Mouse (Mus musculus) layer of hippocampus, postnatal 36 days (tissue): Measurements from ENCODE around the gene Fzd2. TPM values are rescaled to one million over a fixed set of nuclear protein-coding genes. Genes with fewer than 3 reads are reported as not detected.
A peak's percentile ranks its signal among the peaks of the same experiment; 100 is the strongest.

ENCODE experiments used
- DNase-seq, 2 experiments: peaks; one replicate each; pipeline ENCODE4 v3.0.0; 2022
- total RNA-seq, 2 experiments: library from RNA; stranded (reverse); gene quantifications; 2 replicates each; pipeline ENCODE4 v1.2.3; 2021

Fzd2 gene
- total RNA-seq, 2 experiments from 2014 or later = 6.3 to 8.9 TPM

- no peak for DNase-seq
Measured at GRCm38 (mm10) chr11:102619449-102619848, 15.3 kb downstream of the Fzd2 start.

- no peak for DNase-seq
Measured at GRCm38 (mm10) chr11:102623876-102624789, 19.9 kb downstream of the Fzd2 start.

- no peak for DNase-seq
Measured at GRCm38 (mm10) chr11:102624888-102625407, 20.8 kb downstream of the Fzd2 start.

- no peak for DNase-seq
Measured at GRCm38 (mm10) chr11:102627171-102627931, 23.2 kb downstream of the Fzd2 start.

GRCm38 (mm10) chr11:102628529-102628928, 24.3 kb downstream of the Fzd2 start:
- DNase-seq = no peak

- no peak for DNase-seq
Measured at GRCm38 (mm10) chr11:102629375-102629774, 25.2 kb downstream of the Fzd2 start.

- DNase-seq = no peak
Measured at GRCm38 (mm10) chr11:102630731-102631130, 26.5 kb downstream of the Fzd2 start.

- no peak for DNase-seq
Measured at GRCm38 (mm10) chr11:102631203-102631602, 27.0 kb downstream of the Fzd2 start.

GRCm38 (mm10) chr11:102632725-102633124, 28.5 kb downstream of the Fzd2 start:
- no peak for DNase-seq

GRCm38 (mm10) chr11:102633379-102633778, 29.2 kb downstream of the Fzd2 start:
- DNase-seq = no peak

- DNase-seq = peak in 1 of 2 experiments; percentile 26
Measured at GRCm38 (mm10) chr11:102636887-102637286, 32.7 kb downstream of the Fzd2 start.

- DNase-seq = no peak
Measured at GRCm38 (mm10) chr11:102643891-102644382, 39.7 kb downstream of the Fzd2 start.

- DNase-seq = no peak
Measured at GRCm38 (mm10) chr11:102646226-102646625, 42.0 kb downstream of the Fzd2 start.

GRCm38 (mm10) chr11:102647885-102648284, 43.7 kb downstream of the Fzd2 start:
- no peak for DNase-seq

- peak; percentile 63 to 64 for DNase-seq
Measured at GRCm38 (mm10) chr11:102651381-102651780, 47.2 kb downstream of the Fzd2 start.

GRCm38 (mm10) chr11:102652844-102653243, 48.6 kb downstream of the Fzd2 start:
- DNase-seq = no peak

- DNase-seq = no peak
Measured at GRCm38 (mm10) chr11:102655888-102656287, 51.7 kb downstream of the Fzd2 start.

GRCm38 (mm10) chr11:102656326-102656926, 52.2 kb downstream of the Fzd2 start:
- no peak for DNase-seq

- no peak for DNase-seq
Measured at GRCm38 (mm10) chr11:102656931-102657330, 52.7 kb downstream of the Fzd2 start.
